Mouse (Mus musculus): ENCODE data around the gene Slc38a11. TPM values are rescaled to one million over a fixed set of nuclear protein-coding genes. Genes with fewer than 3 reads are reported as not detected.

Slc38a11 gene
- total and polyA plus RNA-seq, 3 experiments: 1.3 to 1.4 (median 1.3) TPM

- no peak overlapping the region for H3K9ac ChIP-seq (ENCODE audit: low read depth, low read length)
- no peaks in the 10 kb centered on the region for H3K27me3 ChIP-seq (ENCODE audit: control insufficient read depth, insufficient read depth, low read length)
- no peaks in the 10 kb centered on the region for H3K4me1 ChIP-seq (ENCODE audit: control insufficient read depth, insufficient read depth, low read length)
- intact Hi-C loops (cut with DNase I): no loop called here
- no peaks in the 10 kb centered on the region for H3K79me2 ChIP-seq (replicated peaks; ENCODE audit: control insufficient read depth, insufficient read depth, low read length)
- WGBS: 89% methylated on average over 4 of the region's 4 CpGs
- TF ChIP-seq POLR2A (IDR thresholded peaks at IDR 0.05; ENCODE audit: insufficient read depth, low read depth, low read length): no peak
- TF ChIP-seq CTCF (IDR thresholded peaks at IDR 0.05): no peak
- TF ChIP-seq EP300 (IDR thresholded peaks at IDR 0.05; ENCODE audit: insufficient read depth, low read depth, low read length): no peak
- no peak overlapping the region for H3K27ac ChIP-seq
- DNase-seq: no peak
- no peak overlapping the region for H3K4me3 ChIP-seq
- H3K36me3 ChIP-seq (ENCODE audit: control insufficient read depth, insufficient read depth, low read length): no peaks in the 10 kb centered on the region
These were observed 9.2 kb upstream of the Slc38a11 start for GRCm38 (mm10) chr2:65373076-65373475.

GRCm38 (mm10) chr2:65360736-65361475 lies 2.9 kb downstream of the Slc38a11 start:
- Histone ChIP-seq H3K27ac (no peak overlapping the region), H3K9ac (ENCODE audit: low read depth, low read length) (no peak overlapping the region), H3K4me3 (no peak overlapping the region), H3K4me1 (ENCODE audit: control insufficient read depth, insufficient read depth, low read length) (no peaks in the 10 kb centered on the region), H3K27me3 (ENCODE audit: control insufficient read depth, insufficient read depth, low read length) (no peaks in the 10 kb centered on the region), H3K36me3 (ENCODE audit: control insufficient read depth, insufficient read depth, low read length) (no peaks in the 10 kb centered on the region), H3K79me2 (replicated peaks; ENCODE audit: control insufficient read depth, insufficient read depth, low read length) (no peaks in the 10 kb centered on the region)
- DNase-seq: no peak
- intact Hi-C loops (cut with DNase I): no loop called here
- WGBS: 84% methylated on average over 9 of the region's 9 CpGs
- TF ChIP-seq CTCF (IDR thresholded peaks at IDR 0.05): no peak
- no peak for TF ChIP-seq EP300 (IDR thresholded peaks at IDR 0.05; ENCODE audit: insufficient read depth, low read depth, low read length)
- TF ChIP-seq POLR2A (IDR thresholded peaks at IDR 0.05; ENCODE audit: insufficient read depth, low read depth, low read length): no peak

GRCm38 (mm10) chr2:65347367-65347766 lies 16.5 kb downstream of the Slc38a11 start:
- no peaks in the 10 kb centered on the region; the same call in 1 of the 2 replicates for H3K36me3 ChIP-seq (ENCODE audit: control insufficient read depth, insufficient read depth, low read length)
- H3K4me1 ChIP-seq (ENCODE audit: control insufficient read depth, insufficient read depth, low read length): no peaks in the 10 kb centered on the region; the same call in 1 of the 2 replicates
- H3K79me2 ChIP-seq (replicated peaks; ENCODE audit: control insufficient read depth, insufficient read depth, low read length): no peaks in the 10 kb centered on the region
- DNase-seq: no peak
- H3K4me3 ChIP-seq: no peak overlapping the region
- WGBS: 46% methylated on average over 4 of the region's 4 CpGs
- no peak overlapping the region for H3K27ac ChIP-seq
- no peak overlapping the region for H3K9ac ChIP-seq (ENCODE audit: low read depth, low read length)
- TF ChIP-seq CTCF (IDR thresholded peaks at IDR 0.05) (no peak), EP300 (IDR thresholded peaks at IDR 0.05; ENCODE audit: insufficient read depth, low read depth, low read length) (no peak)
- intact Hi-C loops (cut with DNase I): no loop called here
- no peaks in the 10 kb centered on the region for H3K27me3 ChIP-seq (ENCODE audit: control insufficient read depth, insufficient read depth, low read length)

- intact Hi-C loops (cut with DNase I): no loop called here
- WGBS: 66% methylated on average over 1 of the region's 1 CpGs
These were observed 16.9 kb downstream of the Slc38a11 start for GRCm38 (mm10) chr2:65346915-65347314.

DNA sequence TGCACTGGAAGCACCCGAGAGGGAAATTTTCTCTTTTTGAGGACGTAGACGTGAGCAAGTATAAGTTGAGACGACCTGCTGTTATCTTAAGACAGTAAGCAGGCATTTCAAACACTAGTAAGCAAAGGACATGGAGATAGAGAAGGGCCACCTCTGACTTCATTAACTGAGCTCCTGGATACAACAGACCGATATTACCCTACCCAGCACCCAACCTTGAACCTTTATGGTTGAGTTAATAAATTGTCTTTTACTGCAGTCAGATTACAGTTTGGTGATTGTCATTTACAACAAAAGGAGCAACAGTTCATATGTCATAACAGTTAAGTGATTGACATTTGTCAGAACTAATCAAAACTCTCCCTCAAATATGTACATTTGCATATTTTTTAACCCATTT lies 17.8 kb downstream of the Slc38a11 start:
- Histone ChIP-seq H3K27me3 (ENCODE audit: control insufficient read depth, insufficient read depth, low read length) (no peaks in the 10 kb centered on the region), H3K36me3 (ENCODE audit: control insufficient read depth, insufficient read depth, low read length) (no peaks in the 10 kb centered on the region; the same call in 1 of the 2 replicates), H3K4me1 (ENCODE audit: control insufficient read depth, insufficient read depth, low read length) (no peaks in the 10 kb centered on the region; the same call in 1 of the 2 replicates), H3K4me3 (no peak overlapping the region), H3K79me2 (replicated peaks; ENCODE audit: control insufficient read depth, insufficient read depth, low read length) (no peaks in the 10 kb centered on the region), H3K27ac (no peak overlapping the region), H3K9ac (ENCODE audit: low read depth, low read length) (no peak overlapping the region)
- 83% methylated on average over 5 of the region's 5 CpGs for WGBS
- no peak for DNase-seq
- TF ChIP-seq EP300 (IDR thresholded peaks at IDR 0.05; ENCODE audit: insufficient read depth, low read depth, low read length) (no peak), CTCF (IDR thresholded peaks at IDR 0.05) (no peak), POLR2A (IDR thresholded peaks at IDR 0.05; ENCODE audit: insufficient read depth, low read depth, low read length) (no peak)
- intact Hi-C loops (cut with DNase I): no loop called here

More at GRCm38 (mm10) chr2:65346915-65347314, 16.9 kb downstream of the Slc38a11 start:
- Histone ChIP-seq H3K79me2 (replicated peaks; ENCODE audit: control insufficient read depth, insufficient read depth, low read length) (no peaks in the 10 kb centered on the region), H3K4me3 (no peak overlapping the region), H3K9ac (ENCODE audit: low read depth, low read length) (no peak overlapping the region), H3K27ac (no peak overlapping the region), H3K36me3 (ENCODE audit: control insufficient read depth, insufficient read depth, low read length) (no peaks in the 10 kb centered on the region; the same call in 1 of the 2 replicates), H3K4me1 (ENCODE audit: control insufficient read depth, insufficient read depth, low read length) (no peaks in the 10 kb centered on the region; the same call in 1 of the 2 replicates), H3K27me3 (ENCODE audit: control insufficient read depth, insufficient read depth, low read length) (no peaks in the 10 kb centered on the region)
- TF ChIP-seq EP300 (IDR thresholded peaks at IDR 0.05; ENCODE audit: insufficient read depth, low read depth, low read length) (no peak), POLR2A (IDR thresholded peaks at IDR 0.05; ENCODE audit: insufficient read depth, low read depth, low read length) (no peak), CTCF (IDR thresholded peaks at IDR 0.05) (no peak)
- no peak for DNase-seq

- H3K9ac ChIP-seq (ENCODE audit: low read depth, low read length): no peak overlapping the region
- peak in 1 of 2 experiments; percentile 50 for DNase-seq
- no peaks in the 10 kb centered on the region; the same call in 1 of the 2 replicates for H3K36me3 ChIP-seq (ENCODE audit: control insufficient read depth, insufficient read depth, low read length)
- 48% methylated on average over 10 of the region's 10 CpGs for WGBS
- no peak overlapping the region for H3K4me3 ChIP-seq
- H3K79me2 ChIP-seq (replicated peaks; ENCODE audit: control insufficient read depth, insufficient read depth, low read length): no peaks in the 10 kb centered on the region
- no peaks in the 10 kb centered on the region; the same call in 1 of the 2 replicates for H3K4me1 ChIP-seq (ENCODE audit: control insufficient read depth, insufficient read depth, low read length)
- no peaks in the 10 kb centered on the region for H3K27me3 ChIP-seq (ENCODE audit: control insufficient read depth, insufficient read depth, low read length)
- H3K27ac ChIP-seq: no peak overlapping the region
- TF ChIP-seq CTCF (IDR thresholded peaks at IDR 0.05) (no peak), POLR2A (IDR thresholded peaks at IDR 0.05; ENCODE audit: insufficient read depth, low read depth, low read length) (no peak), EP300 (IDR thresholded peaks at IDR 0.05; ENCODE audit: insufficient read depth, low read depth, low read length) (no peak)
- intact Hi-C loops (cut with DNase I): no loop called here
These were observed 21.8 kb downstream of the Slc38a11 start for GRCm38 (mm10) chr2:65342057-65342456.
